Mouse (Mus musculus) neutrophil, adult 5-6 weeks (primary cell): Measurements from ENCODE around the gene Ccl27a. TPM values are rescaled to one million over a fixed set of nuclear protein-coding genes. Genes with fewer than 3 reads are reported as not detected.
"Not testable (repeated sequence)": the region's sequence is repeated elsewhere in the genome, so short reads cannot be mapped to it uniquely, and the experiment has no call there.

Source experiments
- ATAC-seq: fragments of 151-379, 151-347 bp; 2 replicates; pipeline ENCODE4 v1.8.0; 2017; ENCODE audit warnings: mild to moderate bottlenecking, moderate TSS enrichment; ENCODE audit not compliant: insufficient number of reproducible peaks, poor library complexity, low FRiP score, severe bottlenecking; ENCODE audit errors: extremely low read depth
- total RNA-seq: library from RNA; stranded (forward); fragments of 200-1000 nt; gene quantifications from 2 replicates; pipeline ENCODE4 v1.2.3, GENCODE M21; 2017

Gene Ccl27a
- total RNA-seq: 2.9 and 5.6 TPM in 2 replicates

- peak; percentile 53; the same call in 1 of the 2 replicates for ATAC-seq
Observed at GRCm38 (mm10) chr4:41774002-41774401, at the start of gene Ccl27a. Gene Ccl27a, minus strand, starts transcription at chr4:41774247.

DNA sequence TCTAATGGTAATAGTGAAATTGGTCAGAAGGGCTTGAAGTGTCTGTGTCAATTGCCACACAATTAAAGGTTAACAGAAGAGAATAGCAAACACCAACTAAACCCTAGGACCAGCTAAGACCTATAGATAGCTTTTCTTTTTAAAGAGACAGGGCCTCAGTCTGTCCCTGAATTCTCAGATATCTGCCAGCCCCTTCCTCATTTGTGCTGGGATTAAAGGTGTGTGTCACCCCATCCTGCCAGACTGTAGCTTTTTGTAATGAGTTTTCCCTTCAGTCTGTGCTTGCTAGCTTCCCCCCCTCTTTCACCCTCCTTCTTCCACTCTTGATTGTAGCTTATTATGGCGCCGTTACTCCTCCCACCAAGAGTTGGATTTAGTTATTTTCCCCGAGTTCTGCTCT is 9.2 kb upstream of the Ccl27a start:
- not testable (repeated sequence) for ATAC-seq

DNA sequence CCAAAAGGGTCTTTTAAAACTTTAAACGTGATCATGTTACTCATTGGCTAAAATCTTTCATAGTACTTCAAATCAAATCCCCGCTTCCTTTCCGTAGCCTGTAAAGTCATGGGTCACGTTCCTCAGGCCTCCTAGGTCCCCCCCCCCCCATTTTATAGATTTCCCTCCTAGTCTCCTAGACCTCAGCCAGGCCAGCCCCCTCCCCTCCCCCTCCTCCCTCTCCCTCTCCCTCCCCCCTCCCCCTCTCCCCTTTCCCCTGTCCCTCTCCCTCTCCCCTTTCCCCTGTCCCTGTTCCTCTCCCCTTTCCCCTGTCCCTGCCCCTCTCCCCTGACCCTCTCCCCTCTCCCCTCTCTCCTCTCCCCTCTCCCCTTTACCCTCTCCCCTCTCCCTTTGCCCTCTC is 8.7 kb upstream of the Ccl27a start:
- not testable (repeated sequence) for ATAC-seq

DNA sequence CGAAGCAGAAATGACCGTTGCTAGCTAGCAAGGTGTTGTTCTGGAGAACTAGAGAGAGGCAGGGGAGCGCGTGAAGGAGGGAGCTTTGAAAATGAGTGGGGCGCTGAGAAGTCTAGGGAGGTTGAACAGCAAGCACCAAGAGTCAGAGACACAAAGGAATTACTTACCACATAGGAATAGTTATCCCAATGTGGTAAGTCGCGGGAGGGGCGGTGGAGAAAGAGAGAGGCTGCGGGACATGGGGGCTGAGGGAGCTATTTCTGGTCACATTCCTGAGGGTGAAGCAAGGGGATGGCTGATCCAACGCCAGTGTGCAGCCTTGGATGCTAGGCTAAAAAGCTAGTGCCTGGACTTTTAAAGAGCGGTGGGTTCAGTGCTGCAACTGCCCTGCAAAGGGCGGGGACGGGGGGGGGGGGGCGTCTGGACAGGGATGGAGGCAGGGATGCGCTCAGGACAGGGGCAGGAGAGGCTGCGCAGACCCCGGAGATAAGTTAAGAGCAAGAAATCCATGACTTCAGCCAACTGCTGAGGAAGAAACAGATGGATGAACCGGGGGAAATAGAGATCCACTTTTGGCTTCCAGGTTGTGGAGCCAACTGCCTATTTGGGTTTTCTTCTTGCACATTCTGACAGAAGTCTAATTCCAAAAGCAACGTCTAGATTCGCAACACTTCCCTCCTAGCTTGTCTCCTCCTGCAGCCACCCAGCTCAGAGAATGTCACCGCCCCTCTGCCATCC is 7.9 kb upstream of the Ccl27a start:
- ATAC-seq: not testable (repeated sequence)

GRCm38 (mm10) chr4:41781271-41781670 is 7.2 kb upstream of the Ccl27a start:
- not testable (repeated sequence) for ATAC-seq

DNA sequence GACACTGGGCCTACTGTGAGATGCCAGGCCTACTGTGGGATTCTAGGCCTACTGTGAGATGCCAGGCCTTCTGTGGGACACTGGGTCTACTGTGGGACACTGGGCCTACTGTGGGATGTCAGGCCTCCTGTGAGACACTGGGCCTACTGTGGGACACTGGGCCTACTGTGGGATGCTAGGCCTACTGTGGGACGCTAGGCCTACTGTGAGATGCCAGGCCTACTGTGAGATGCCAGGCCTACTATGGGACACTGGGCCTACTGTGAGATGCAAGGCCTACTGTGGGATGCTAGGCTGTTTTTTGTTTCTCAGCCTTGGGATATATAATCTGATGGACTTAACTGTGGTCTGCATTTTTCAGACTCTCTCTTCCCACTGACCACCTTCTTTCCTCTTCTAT is 1.8 kb upstream of the Ccl27a start:
- not testable (repeated sequence) for ATAC-seq

DNA sequence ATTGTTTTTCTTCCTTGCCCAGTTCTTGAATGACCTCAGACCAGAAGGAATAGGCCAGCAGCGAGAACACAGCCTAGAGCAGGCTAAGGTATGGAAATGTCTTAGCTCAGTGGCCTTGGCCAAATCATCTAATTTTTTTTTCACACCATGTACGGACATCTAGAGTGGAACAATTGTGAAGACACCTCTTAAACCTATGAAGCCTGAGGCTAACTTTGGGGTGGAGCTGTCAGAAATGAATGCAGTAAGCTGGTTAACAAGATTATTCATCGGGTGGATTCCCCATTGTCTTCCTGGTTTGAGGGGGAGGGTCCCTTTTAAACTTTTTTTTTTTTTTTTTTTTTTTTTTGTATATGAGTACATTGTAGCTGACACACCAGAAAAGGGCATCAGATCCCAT is 459 bp upstream of the Ccl27a start:
- ATAC-seq: not testable (repeated sequence)

DNA sequence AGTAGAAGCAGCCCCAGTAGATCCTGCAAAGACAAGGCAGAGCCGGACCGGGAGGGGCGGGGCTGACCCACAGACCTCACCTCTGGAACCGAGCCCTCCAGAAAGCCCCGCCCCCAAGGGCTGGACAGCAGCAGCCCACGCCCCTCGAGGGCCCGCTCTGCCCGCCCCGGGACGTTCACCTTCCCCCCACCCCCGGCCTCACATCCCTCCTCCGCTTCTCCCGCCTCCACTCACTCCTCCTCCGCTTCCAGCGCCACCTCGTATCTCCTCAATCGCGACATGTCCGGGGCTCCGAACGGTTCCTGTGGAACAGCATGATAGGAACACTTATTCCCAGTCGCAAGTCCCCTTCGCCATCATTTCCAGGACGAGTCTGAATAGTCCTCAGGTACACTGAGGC is 545 bp downstream of the Ccl27a start:
- not testable (repeated sequence) for ATAC-seq

DNA sequence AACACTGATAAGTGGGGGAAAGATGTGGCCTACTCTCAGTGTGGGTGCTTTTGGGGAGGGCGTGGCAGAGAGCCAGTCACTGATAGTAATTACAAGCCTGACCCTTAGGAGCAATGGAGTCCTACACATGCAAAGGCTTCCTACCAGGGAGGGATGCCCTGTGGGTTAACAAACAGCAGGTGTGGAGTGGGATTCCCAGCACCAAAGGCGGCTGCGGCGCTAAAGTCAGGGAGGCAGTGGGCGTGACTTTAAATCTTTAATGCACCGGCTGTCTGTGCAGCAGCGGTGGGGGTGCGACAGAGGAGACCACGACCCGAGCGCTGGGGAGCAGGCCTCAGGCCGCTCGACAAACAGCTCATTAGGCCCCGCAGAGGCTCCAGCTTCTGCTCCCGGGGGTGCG is 1.1 kb downstream of the Ccl27a start:
- not testable (repeated sequence) for ATAC-seq

GRCm38 (mm10) chr4:41767301-41767700 is 6.7 kb downstream of the Ccl27a start:
- ATAC-seq: not testable (repeated sequence)

- ATAC-seq: not testable (repeated sequence)
Observed at GRCm38 (mm10) chr4:41763176-41763575, 10.9 kb downstream of the Ccl27a start.

- ATAC-seq: not testable (repeated sequence)
Observed at GRCm38 (mm10) chr4:41762688-41763114, 11.3 kb downstream of the Ccl27a start.

DNA sequence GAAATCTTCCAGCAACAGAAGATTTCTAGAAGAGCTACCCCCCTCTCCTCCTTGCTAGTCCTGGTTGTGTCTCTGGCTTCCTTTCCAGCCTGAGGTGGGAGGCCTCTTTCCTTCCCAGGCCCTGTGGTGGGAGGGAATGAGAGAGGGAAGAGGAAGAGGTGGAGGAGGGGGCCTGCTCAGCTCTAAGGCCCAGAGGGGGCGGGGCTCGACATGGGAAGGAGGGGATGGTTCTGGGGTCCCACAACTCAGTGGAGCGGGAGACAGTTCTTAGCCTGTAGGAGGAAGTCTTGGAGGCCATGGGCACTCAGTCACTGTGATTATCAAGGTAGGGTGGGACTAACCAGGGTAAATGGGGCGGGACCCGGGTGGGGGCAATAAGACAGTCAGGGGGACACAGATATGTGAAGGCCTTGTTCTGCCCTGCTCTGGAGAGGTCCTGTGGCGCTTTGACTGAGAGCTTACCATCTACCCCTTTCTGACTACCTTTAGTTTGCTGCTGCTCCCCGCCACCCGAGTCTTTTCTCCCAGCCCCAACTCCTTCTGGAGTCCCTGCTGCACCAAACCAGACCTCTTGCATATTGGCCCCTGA is 11.9 kb downstream of the Ccl27a start:
- ATAC-seq: no peak

DNA sequence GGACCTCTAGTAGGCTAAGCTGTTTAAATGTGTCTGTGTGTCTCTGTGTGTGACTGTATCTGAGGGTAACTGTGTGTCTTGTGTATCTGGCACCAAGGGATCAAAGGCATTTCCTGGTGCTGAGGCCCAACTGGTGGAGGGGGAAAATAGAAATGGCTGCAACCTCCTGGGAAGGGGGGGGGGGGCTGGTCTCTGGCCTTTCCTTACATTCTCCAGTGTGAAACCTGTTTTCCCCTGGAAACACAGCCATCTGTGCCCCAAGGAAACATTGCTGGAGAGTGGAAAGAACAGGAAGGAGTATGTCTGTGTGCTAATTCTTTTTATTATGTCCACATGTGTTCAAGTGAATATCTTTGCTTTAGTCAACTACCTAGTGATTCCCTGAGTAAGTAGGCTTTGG is 12.4 kb downstream of the Ccl27a start:
- no peak for ATAC-seq

- no peak for ATAC-seq
Observed at GRCm38 (mm10) chr4:41760911-41761310, 13.1 kb downstream of the Ccl27a start.

- ATAC-seq: no peak
Observed at GRCm38 (mm10) chr4:41760288-41760721, 13.7 kb downstream of the Ccl27a start.

DNA sequence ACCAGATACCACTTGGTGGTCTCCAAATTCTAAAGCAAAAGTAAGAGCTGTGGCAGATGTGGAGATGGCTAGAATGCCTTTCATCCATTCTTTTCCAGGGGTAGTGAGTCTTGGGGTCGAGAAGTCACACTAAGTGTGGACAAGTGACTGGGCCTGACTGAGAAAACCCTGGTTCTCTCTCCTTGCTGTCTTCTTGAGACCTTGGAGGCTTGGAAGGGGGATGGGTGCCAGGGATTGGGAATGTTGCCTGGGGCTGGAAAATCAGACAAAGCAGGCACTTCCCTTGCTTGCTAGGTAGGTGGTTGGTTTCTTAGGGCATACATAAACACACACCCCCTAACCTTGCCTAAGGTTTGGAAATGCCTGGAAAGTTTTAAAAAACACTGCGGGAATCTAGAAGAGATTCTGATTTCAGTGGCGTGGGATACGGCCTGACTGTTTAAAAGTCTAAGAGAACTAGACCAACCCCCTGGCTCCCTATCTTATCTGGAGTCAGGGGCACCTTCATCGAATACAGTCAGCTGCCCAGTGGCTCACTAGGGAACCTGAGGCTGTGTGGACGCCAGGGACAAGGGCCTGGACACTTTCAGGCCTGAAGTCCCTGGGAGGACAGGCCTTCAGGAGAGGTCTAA is 14.3 kb downstream of the Ccl27a start:
- no peak for ATAC-seq

DNA sequence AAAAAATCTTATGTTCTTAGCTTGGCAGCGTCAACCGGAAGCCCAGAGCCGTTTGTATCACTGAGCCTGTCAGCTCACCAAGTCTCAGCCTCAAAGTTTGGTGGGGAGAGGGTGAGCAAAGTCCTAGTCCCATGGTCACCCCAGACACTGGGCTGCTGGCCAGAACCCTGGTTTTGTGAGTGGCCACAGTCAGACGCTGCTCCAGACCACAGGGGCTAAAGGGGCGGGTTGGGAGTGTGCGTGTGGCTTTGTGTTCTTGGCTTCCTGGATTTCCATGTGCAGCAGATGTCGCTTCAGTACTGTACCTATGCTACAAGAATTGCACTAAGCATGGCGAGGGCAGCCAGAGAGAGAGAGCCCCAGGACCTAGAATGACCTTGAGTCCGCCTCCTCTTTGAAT is 14.8 kb downstream of the Ccl27a start:
- ATAC-seq: no peak

DNA sequence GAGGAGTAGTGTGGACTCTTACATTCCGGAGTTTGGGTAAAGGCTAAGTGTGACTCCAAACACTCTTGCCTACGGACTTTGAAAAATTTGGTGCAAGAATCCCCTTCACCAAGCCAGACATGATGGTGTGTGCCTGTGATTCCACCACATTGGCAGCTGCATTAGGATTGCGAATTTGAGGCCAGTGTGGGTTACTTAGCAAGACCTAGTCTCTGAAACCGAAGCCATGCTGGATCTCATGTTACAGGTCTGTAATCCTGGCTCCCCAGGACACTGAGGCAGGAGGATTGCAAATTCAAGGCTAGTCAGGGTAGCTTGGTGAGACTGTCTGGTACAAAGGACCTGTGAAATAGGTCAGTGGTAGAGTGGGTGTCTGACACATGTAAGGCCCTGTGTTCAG is 15.3 kb downstream of the Ccl27a start:
- no peak for ATAC-seq

- ATAC-seq: no peak
Observed at GRCm38 (mm10) chr4:41758021-41758420, 16.0 kb downstream of the Ccl27a start.
